ENCODE assay signal across 8 mouse cellular contexts in the genomic region with DNA sequence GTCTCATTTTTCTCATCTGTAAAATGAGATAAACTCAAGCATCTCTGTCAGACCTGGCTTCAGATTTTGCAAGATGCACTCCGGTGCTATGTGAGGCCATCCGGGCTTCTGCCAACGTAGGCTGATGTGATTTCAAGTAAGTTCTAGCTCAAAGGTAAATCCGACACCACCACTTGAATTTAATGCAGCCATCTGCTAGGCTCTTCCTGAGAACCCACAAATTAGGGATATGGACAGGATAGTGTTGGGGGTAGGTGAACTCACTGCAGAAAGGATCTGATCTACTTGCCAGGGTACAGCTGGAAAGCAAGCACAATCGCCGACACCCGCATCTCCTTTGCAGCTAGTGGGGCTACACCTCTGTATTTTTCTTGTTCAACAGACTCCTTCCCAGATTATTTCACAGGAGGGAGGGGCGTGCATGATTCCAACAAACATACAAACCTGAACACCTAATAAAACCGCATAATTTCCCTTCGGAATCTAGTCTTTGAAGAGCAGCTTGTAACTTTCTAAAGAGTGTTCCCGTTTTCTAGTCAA. TPM values are rescaled to one million over a fixed set of nuclear protein-coding genes. Genes with fewer than 3 reads are reported as not detected.
A peak's percentile ranks its signal among the peaks of the same experiment; 100 is the strongest.
DNase-seq lines count a peak whose midpoint lies in the region; ATAC-seq lines count a peak whose summit lies in the region.

No protein-coding gene starts in this region.

- no peak for ATAC-seq in heart, embryonic 14.5 days (ENCODE audit: insufficient number of reproducible peaks, insufficient read depth, low FRiP score, low read depth)
- peak; percentile 1; the same call in 1 of the 2 replicates for ATAC-seq in megakaryocyte, adult 5-6 weeks (ENCODE audit: poor library complexity, severe bottlenecking)

- intact Hi-C loops in left cerebral cortex, postnatal 14 days (cut with DNase I): loop anchor here (1.0 to 2.0 kb wide), 2 partner anchors 11 to 210 kb away; a partner anchor contains a TSS

- DNase-seq in heart, postnatal 4 days: no peak
- peak; percentile 15 for DNase-seq in R1 (ENCODE audit: low read depth, low spot score)
- DNase-seq in forelimb bud, embryonic 11.5 days (ENCODE audit: low read depth, low spot score): peak; percentile 27
- no peak for DNase-seq in right cerebral cortex, adult 2 months (ENCODE audit: low spot score in 2 of 2)
- no peak for DNase-seq in left cerebral cortex, postnatal 14 days (ENCODE audit: low spot score in 2 of 2)
- no peak for DNase-seq in MN1 (ENCODE audit: low spot score)

- H3K9me3 ChIP-seq in heart, embryonic 14.5 days (ENCODE audit: control insufficient read depth, low read length): no peaks in the 10 kb centered on the region

- H3K4me1 ChIP-seq in heart, embryonic 14.5 days (ENCODE audit: control insufficient read depth in 2 of 2, insufficient read depth in 2 of 2, low read length in 2 of 2): peaks cover 3 to 13% of the 10 kb centered on the region in 2 experiments

- H3K36me3 ChIP-seq in heart, embryonic 14.5 days (ENCODE audit: control insufficient read depth, insufficient read depth, low read length): peaks cover 35% of the 10 kb centered on the region

- H3K4me2 ChIP-seq in heart, embryonic 14.5 days (ENCODE audit: low read length): peak overlapping the region; percentile 89

- peak overlapping the region; percentile 93 for H3K9ac ChIP-seq in heart, embryonic 14.5 days (ENCODE audit: low read length)

- peak overlapping the region; percentile 76 to 83 for H3K4me3 ChIP-seq in heart, embryonic 14.5 days (ENCODE audit: control insufficient read depth in 1 of 2, insufficient read depth in 1 of 2, low read depth in 1 of 2, low read length in 2 of 2)

- 9% methylated on average over 11 of the region's 11 CpGs for WGBS in heart, embryonic 14.5 days

- 0 out of 2 replicates have a peak, but pooled peaks cover 5% of the 10 kb centered on the region for H3K27me3 ChIP-seq in heart, embryonic 14.5 days (ENCODE audit: control insufficient read depth, insufficient read depth, low read length)

- H3K27ac ChIP-seq in heart, embryonic 14.5 days (replicated peaks in 1 of 2; ENCODE audit: control insufficient read depth in 1 of 2, insufficient read depth in 1 of 2, low read depth in 2 of 2, low read length in 2 of 2): peak overlapping the region; percentile 36 to 69; a peak in 2 of 4 replicates

RNA-seq across cellular contexts. Expression of a gene that starts 0.5 kb away (rescaled TPM):
- polyA plus RNA-seq in heart, embryonic 14.5 days (2014; fragmentation: Nextera tagmentation; extraction: Ambion mirVana): 124 and 130 TPM in 2 replicates
- 100 to 1,000 TPM; 106 to 108 TPM for total RNA-seq in heart, postnatal 4 days (2021)
- 66.9 and 83.2 TPM in 2 replicates for total RNA-seq in megakaryocyte, adult 5-6 weeks (2015)
- 222 and 227 TPM in 2 replicates for total RNA-seq in megakaryocyte, adult 5-6 weeks (2017)
- total RNA-seq in left cerebral cortex, postnatal 14 days (2021): 10 to 100 TPM; 88.8 to 93.6 TPM

RNA-seq across cellular contexts. Expression of a gene that starts 0.7 kb away (rescaled TPM):
- 0.69 TPM in 1 of 2 replicates, not detected in the other for polyA plus RNA-seq in heart, embryonic 14.5 days (2014; fragmentation: Nextera tagmentation; extraction: Ambion mirVana)
- total RNA-seq in heart, postnatal 4 days (2021): under 1 TPM; 0.14 to 0.24 TPM
- total RNA-seq in megakaryocyte, adult 5-6 weeks (2015): 0.11 and 0.16 TPM in 2 replicates
- not detected in 2 replicates for total RNA-seq in megakaryocyte, adult 5-6 weeks (2017)
- 1 to 10 TPM; 1.4 to 2.0 TPM for total RNA-seq in left cerebral cortex, postnatal 14 days (2021)

RNA-seq across cellular contexts. Expression of a gene that starts 11.2 kb away (rescaled TPM):
- 7.3 and 7.7 TPM in 2 replicates for polyA plus RNA-seq in heart, embryonic 14.5 days (2014; fragmentation: Nextera tagmentation; extraction: Ambion mirVana)
- total RNA-seq in heart, postnatal 4 days (2021): 10 to 100 TPM; 87.1 to 88.2 TPM
- total RNA-seq in megakaryocyte, adult 5-6 weeks (2015): 1.5 and 1.9 TPM in 2 replicates
- 4.8 and 5.6 TPM in 2 replicates for total RNA-seq in megakaryocyte, adult 5-6 weeks (2017)
- total RNA-seq in left cerebral cortex, postnatal 14 days (2021): 100 to 1,000 TPM in 1 of 2 experiments, 10 to 100 TPM in 1; 88.5 to 102 TPM

RNA-seq across cellular contexts. Expression of a gene that starts 48.6 kb away (rescaled TPM):
- polyA plus RNA-seq in heart, embryonic 14.5 days (2014; fragmentation: Nextera tagmentation; extraction: Ambion mirVana): not detected in 2 replicates
- total RNA-seq in heart, postnatal 4 days (2021): not detected
- 6.2 and 11.0 TPM in 2 replicates for total RNA-seq in megakaryocyte, adult 5-6 weeks (2015)
- total RNA-seq in megakaryocyte, adult 5-6 weeks (2017): 14.2 and 18.4 TPM in 2 replicates
- total RNA-seq in left cerebral cortex, postnatal 14 days (2021): not detected

RNA-seq across cellular contexts. Expression of a gene that starts 56.3 kb away (rescaled TPM):
- 0.58 TPM in 1 of 2 replicates, not detected in the other for polyA plus RNA-seq in heart, embryonic 14.5 days (2014; fragmentation: Nextera tagmentation; extraction: Ambion mirVana)
- not detected for total RNA-seq in heart, postnatal 4 days (2021)
- 48.6 and 96.7 TPM in 2 replicates for total RNA-seq in megakaryocyte, adult 5-6 weeks (2015)
- 238 and 301 TPM in 2 replicates for total RNA-seq in megakaryocyte, adult 5-6 weeks (2017)
- not detected for total RNA-seq in left cerebral cortex, postnatal 14 days (2021)

Comparison
In these comparisons a context has a peak if more than half of its experiments do, and no peak if none do; other contexts are left out.
1. DNase-seq: peak in R1 (single experiment) and forelimb bud, embryonic 11.5 days (single experiment); none in heart, postnatal 4 days (single experiment), right cerebral cortex, adult 2 months (0 of 2), left cerebral cortex, postnatal 14 days (0 of 2) and MN1 (single experiment).
2. RNA of a gene that starts 11.2 kb away (total RNA-seq): 88.5 to 102 TPM in left cerebral cortex, postnatal 14 days and 87.1 to 88.2 TPM in heart, postnatal 4 days; 1.5 to 5.6 TPM in megakaryocyte, adult 5-6 weeks; every median in the first group is over 10 times any median in the second.